Mouse (Mus musculus) neural tube, embryonic 14.5 days (tissue): Measurements from ENCODE around the gene Zfp664. TPM values are rescaled to one million over a fixed set of nuclear protein-coding genes. Genes with fewer than 3 reads are reported as not detected.

Experiments used
- ATAC-seq: fragments of 200-750 bp; cut with Nextera tagmentation; 2 replicates; pipeline ENCODE4 v1.8.0; 2017; ENCODE audit warnings: low read depth, mild to moderate bottlenecking, moderate TSS enrichment, moderate library complexity
- H3K27ac ChIP-seq: fragments of 300-500 bp; sonication (generic); 2 replicates; pipeline ENCODE4 v1.5.1; 2014; ENCODE audit warnings: low read depth, mild to moderate bottlenecking, control low read depth, low read length, moderate library complexity, mixed read lengths
- H3K27me3 ChIP-seq: fragments of 300-500 bp; sonication (generic); 2 replicates; pipeline ENCODE4 v1.6.1; 2014; ENCODE audit warnings: low read length; ENCODE audit not compliant: control insufficient read depth, insufficient read depth
- H3K36me3 ChIP-seq: fragments of 300-500 bp; sonication (generic); 2 replicates; pipeline ENCODE4 v1.6.1; 2014; ENCODE audit warnings: low read length, mixed read lengths; ENCODE audit not compliant: control insufficient read depth, insufficient read depth
- H3K4me1 ChIP-seq: fragments of 300-500 bp; sonication (generic); 2 replicates; pipeline ENCODE4 v1.6.1; 2014; ENCODE audit warnings: low read length; ENCODE audit not compliant: control insufficient read depth, insufficient read depth
- H3K4me2 ChIP-seq: fragments of 300-500 bp; sonication (generic); 2 replicates; pipeline ENCODE4 v1.6.1; 2014; ENCODE audit warnings: mild to moderate bottlenecking, low read depth, low read length, control low read depth
- H3K4me3 ChIP-seq: fragments of 300-500 bp; sonication (generic); 2 replicates; pipeline ENCODE4 v1.5.1; 2014; ENCODE audit warnings: low read depth, low read length, control low read depth, mixed read lengths
- H3K9ac ChIP-seq: fragments of 300-500 bp; sonication (generic); replicated peaks from 2 replicates; pipeline ENCODE4 v1.6.1; 2014; ENCODE audit warnings: low read depth, mild to moderate bottlenecking, control low read depth, low read length, mixed read lengths
- H3K9me3 ChIP-seq: fragments of 300-500 bp; sonication (generic); 2 replicates; pipeline ENCODE4 v1.6.1; 2016; ENCODE audit warnings: low read length; ENCODE audit not compliant: control insufficient read depth
- WGBS: fragments of 180-500 bp; shearing (Covaris S2); extraction: QIAGEN DNeasy Blood & Tissue Kit; methylation state at CpG from one replicate; pipeline ENCODE4 v1.1.7; 2014; 5-methylcytosine and 5-hydroxymethylcytosine counted together
- polyA plus RNA-seq: library from polyadenylated mRNA; unstranded; fragments of >200 nt; fragmentation: Nextera tagmentation; extraction: Ambion mirVana; gene quantifications from 2 replicates; pipeline ENCODE4 v1.2.1, GENCODE M21; 2014

Zfp664 gene
- polyA plus RNA-seq, 1 experiment from 2014 or later = 88.3 TPM

GRCm38 (mm10) chr5:124860013-124860412 lies 2.5 kb upstream of the Zfp664 start:
- Histone ChIP-seq H3K27me3 (no peaks in the 10 kb centered on the region), H3K4me3 (no peak overlapping the region), H3K27ac (no peak overlapping the region), H3K4me1 (peaks cover 11% of the 10 kb centered on the region; the same call in 1 of the 2 replicates), H3K9me3 (no peaks in the 10 kb centered on the region), H3K36me3 (no peaks in the 10 kb centered on the region), H3K4me2 (peak overlapping the region; percentile 23; the same call in 1 of the 2 replicates), H3K9ac (no peak overlapping the region)
- 4% methylated on average over 5 of the region's 5 CpGs for WGBS
- no peak for ATAC-seq

GRCm38 (mm10) chr5:124861463-124861862 lies 1.0 kb upstream of the Zfp664 start:
- Histone ChIP-seq H3K27me3 (no peaks in the 10 kb centered on the region), H3K4me2 (peak overlapping the region; percentile 90), H3K36me3 (no peaks in the 10 kb centered on the region; the same call in 1 of the 2 replicates), H3K4me1 (peaks cover 13% of the 10 kb centered on the region; the same call in 1 of the 2 replicates), H3K9me3 (no peaks in the 10 kb centered on the region), H3K4me3 (peak overlapping the region; percentile 93), H3K27ac (peak overlapping the region; percentile 95), H3K9ac (peak overlapping the region; percentile 90)
- WGBS = under 1% methylated on average over 28 of the region's 33 CpGs
- no peak; the same call in 1 of the 2 replicates for ATAC-seq

GRCm38 (mm10) chr5:124862871-124863741 lies 615 bp downstream of the Zfp664 start:
- ATAC-seq = peak; percentile 62
- Histone ChIP-seq H3K36me3 (peaks cover 7% of the 10 kb centered on the region; the same call in 1 of the 2 replicates), H3K4me2 (peak overlapping the region; percentile 90), H3K4me3 (peak overlapping the region; percentile 93), H3K27me3 (no peaks in the 10 kb centered on the region), H3K4me1 (peaks cover 13% of the 10 kb centered on the region; the same call in 1 of the 2 replicates), H3K9ac (peak overlapping the region; percentile 89), H3K27ac (peak overlapping the region; percentile 95), H3K9me3 (no peaks in the 10 kb centered on the region)
- under 1% methylated on average over 74 of the region's 88 CpGs for WGBS

- whole genome bisulfite sequencing = 39% methylated on average over 4 of the region's 4 CpGs
- Histone ChIP-seq H3K4me2 (no peak overlapping the region), H3K9ac (no peak overlapping the region), H3K27me3 (no peaks in the 10 kb centered on the region), H3K27ac (no peak overlapping the region), H3K9me3 (no peaks in the 10 kb centered on the region), H3K36me3 (peaks cover 10% of the 10 kb centered on the region; the same call in 1 of the 2 replicates), H3K4me1 (peaks cover 20% of the 10 kb centered on the region), H3K4me3 (no peak overlapping the region)
- ATAC-seq = no peak
These were observed 6.5 kb downstream of the Zfp664 start for GRCm38 (mm10) chr5:124868981-124869380.

- Histone ChIP-seq H3K27me3 (no peaks in the 10 kb centered on the region), H3K9ac (no peak overlapping the region), H3K27ac (no peak overlapping the region), H3K36me3 (peaks cover 11% of the 10 kb centered on the region; the same call in 1 of the 2 replicates), H3K4me3 (no peak overlapping the region), H3K9me3 (no peaks in the 10 kb centered on the region), H3K4me1 (peaks cover 12% of the 10 kb centered on the region), H3K4me2 (no peak overlapping the region)
- WGBS = 55% methylated on average over 2 of the region's 2 CpGs
- ATAC-seq = no peak
These were observed 9.5 kb downstream of the Zfp664 start for GRCm38 (mm10) chr5:124872033-124872432.

DNA sequence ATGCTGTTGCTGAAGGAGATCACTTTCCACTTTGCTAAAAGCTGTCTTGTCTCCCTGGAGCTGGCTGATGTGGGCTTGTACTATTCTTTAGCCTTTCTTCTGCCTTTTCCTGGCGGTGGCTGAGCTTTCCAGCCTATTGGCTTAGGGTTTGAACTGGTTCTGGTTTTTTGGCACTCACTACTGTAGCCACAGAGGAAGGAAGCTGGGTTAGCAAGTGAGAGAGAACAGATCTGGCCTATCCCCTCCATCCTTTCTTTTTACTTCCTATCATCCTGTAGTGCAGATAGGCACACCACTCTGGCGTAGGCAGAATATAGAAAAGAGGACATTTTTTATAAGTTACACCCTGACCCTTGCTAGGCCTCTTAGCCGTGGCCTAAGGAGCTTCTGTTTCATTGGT lies 10.6 kb downstream of the Zfp664 start:
- no peak for ATAC-seq
- Histone ChIP-seq H3K4me3 (no peak overlapping the region), H3K36me3 (0 out of 2 replicates have a peak, but pooled peaks cover 8% of the 10 kb centered on the region), H3K27ac (no peak overlapping the region), H3K27me3 (no peaks in the 10 kb centered on the region), H3K9me3 (no peaks in the 10 kb centered on the region), H3K9ac (no peak overlapping the region), H3K4me1 (peaks cover 12% of the 10 kb centered on the region), H3K4me2 (no peak overlapping the region)
- WGBS = 86% methylated on average over 3 of the region's 3 CpGs

DNA sequence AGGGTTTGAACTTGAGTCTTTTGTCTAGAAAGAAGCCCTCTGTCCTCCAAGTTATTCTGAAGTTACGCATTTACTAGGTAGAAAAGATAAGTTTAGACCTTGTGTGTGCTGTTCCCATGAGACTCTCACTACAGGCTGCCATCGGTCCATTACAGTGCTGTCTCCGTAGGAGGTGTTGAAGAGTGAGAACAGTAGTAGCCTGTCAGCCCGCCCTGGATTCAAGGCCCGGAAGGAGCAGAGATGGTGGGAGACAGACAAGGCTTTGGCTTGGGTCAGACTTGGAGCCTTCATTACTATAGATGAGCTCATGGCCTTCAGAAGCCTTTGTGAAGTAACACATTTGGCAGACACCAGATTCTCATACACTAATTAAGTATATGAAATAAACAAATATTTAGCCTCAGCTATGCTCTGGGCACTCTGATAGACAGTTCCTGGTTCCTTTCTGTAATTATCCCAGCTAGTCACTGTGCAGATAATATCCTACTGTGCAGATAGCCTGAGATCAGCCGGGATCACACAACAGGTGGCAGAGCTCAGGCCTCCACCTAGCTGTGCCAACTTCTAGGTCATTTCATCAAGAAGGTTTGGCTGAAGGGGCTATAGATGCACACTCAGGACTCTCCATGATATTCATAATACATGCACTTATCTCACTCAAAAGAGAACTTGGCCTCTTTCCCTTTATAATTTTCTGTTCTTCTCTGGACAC lies 11.6 kb downstream of the Zfp664 start:
- peaks cover 12% of the 10 kb centered on the region for H3K4me1 ChIP-seq
- no peak overlapping the region for H3K4me3 ChIP-seq
- WGBS = 89% methylated on average over 6 of the region's 6 CpGs
- H3K27me3 ChIP-seq = no peaks in the 10 kb centered on the region
- no peak overlapping the region for H3K4me2 ChIP-seq
- no peak for ATAC-seq
- no peak overlapping the region for H3K9ac ChIP-seq
- H3K9me3 ChIP-seq = no peaks in the 10 kb centered on the region
- no peak overlapping the region for H3K27ac ChIP-seq
- H3K36me3 ChIP-seq = 0 out of 2 replicates have a peak, but pooled peaks cover 8% of the 10 kb centered on the region

- Histone ChIP-seq H3K27ac (no peak overlapping the region), H3K9me3 (no peaks in the 10 kb centered on the region), H3K4me3 (no peak overlapping the region), H3K4me2 (no peak overlapping the region), H3K9ac (no peak overlapping the region), H3K36me3 (0 out of 2 replicates have a peak, but pooled peaks cover 4% of the 10 kb centered on the region), H3K4me1 (no peaks in the 10 kb centered on the region), H3K27me3 (no peaks in the 10 kb centered on the region)
- WGBS = 89% methylated on average over 4 of the region's 4 CpGs
- ATAC-seq = no peak
These were observed 16.8 kb downstream of the Zfp664 start for GRCm38 (mm10) chr5:124879251-124879650.
